Mouse (Mus musculus): ENCODE data around the gene Atp1a1.

Atp1a1 gene

GRCm38 (mm10) chr3:101592281-101593265 lies 11.9 kb downstream of the Atp1a1 start:
- DNase-seq, result no peak

DNA sequence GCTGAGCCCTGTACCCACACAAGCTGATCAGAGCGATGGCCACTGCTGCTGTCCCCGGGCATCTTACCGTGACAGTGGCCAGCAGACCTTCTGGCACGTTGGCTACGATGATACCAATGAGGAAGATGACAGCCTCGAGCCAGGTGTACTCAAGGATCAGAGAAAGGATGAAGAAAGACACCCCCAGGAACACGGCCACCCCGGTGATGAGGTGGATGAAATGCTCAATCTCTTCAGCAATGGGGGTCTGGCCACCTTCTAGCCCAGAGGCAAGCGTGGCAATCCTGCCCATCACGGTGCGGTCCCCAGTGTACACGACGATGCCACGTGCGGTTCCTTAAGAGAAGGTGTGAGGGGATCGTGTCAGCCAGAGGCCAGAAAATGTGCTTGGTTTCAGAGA lies 14.1 kb downstream of the Atp1a1 start:
- no peak for DNase-seq

GRCm38 (mm10) chr3:101588299-101588698 lies 16.2 kb downstream of the Atp1a1 start:
- no peak for DNase-seq

- DNase-seq, result no peak
These were observed 17.7 kb downstream of the Atp1a1 start for GRCm38 (mm10) chr3:101586794-101587193.

DNA sequence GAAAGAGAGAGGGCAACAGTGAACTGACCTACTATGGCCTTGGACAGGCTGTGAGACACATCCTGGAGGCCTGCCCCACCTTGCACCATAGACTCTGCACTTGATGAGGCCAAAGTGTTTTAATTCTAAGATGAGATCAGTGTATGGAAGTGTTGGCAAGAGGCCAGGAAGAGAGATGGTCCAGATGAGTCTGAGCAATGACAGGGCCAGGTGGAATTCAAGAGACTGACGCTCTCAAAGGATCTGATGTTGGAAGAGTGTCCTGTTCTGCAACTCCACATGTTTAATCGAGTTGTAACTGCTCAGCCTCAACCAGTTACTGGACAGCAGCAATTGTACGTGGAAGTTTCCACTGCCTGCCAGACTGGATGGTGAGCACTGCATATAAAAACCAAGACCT lies 26.4 kb downstream of the Atp1a1 start:
- DNase-seq, result no peak

DNA sequence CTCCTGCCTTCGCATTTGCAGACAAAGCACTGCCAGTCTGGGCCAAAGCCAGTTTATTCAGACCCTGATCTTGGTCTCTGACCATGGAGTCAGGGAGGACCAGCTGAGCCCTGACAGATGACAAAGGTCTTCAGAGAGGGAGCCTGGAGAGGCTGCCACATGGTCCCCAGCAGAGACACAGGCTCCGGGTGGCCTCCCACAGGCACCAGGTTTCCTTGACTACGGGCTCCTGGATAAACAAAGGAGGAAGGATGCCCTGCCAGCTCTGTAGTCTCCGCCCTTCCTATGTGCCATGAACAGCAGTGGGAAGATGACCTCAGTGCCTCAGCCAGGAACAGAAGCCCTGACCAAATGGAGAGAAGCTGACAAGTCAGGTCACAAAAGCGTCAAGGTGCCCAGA lies 27.1 kb downstream of the Atp1a1 start:
- peak; percentile 41 to 69 for DNase-seq

- DNase-seq, result no peak
These were observed 28.9 kb downstream of the Atp1a1 start for GRCm38 (mm10) chr3:101575527-101576085.

DNA sequence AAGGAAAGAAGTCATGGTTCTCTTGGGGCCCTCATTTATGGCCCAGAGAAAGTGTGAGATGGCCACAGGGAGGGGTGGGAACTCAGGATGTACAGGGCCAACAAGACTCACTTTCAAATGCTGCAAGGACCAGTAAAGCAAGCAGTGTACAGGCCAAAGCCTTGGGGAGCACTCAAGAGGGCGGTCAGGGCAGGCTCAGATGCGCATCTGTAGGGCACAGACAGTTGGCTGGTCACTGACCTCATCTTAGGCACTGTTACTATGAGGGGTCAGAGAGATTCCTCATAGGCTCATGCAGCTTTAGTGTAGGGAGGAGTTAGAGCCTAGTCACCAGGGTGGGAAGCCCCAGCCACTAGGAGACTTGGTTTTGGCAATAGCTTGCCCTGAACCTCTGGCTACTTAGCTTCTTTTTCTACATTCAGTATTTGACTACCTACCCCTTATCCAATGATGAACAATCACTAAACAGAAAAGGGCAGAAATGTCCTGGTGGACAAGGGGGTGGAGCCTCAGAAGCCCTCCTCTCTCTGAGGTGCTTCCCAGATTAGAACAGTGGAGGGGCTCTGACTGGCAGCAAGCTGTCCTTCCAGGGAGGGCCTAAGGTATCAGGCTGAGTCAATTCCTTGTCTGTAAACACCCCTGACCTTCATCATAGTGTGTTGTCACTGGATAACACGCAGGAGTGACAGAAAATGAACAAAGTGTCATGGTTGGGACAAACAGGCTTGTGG lies 29.9 kb downstream of the Atp1a1 start:
- DNase-seq, result no peak

- no peak for DNase-seq
These were observed 31.5 kb downstream of the Atp1a1 start for GRCm38 (mm10) chr3:101572991-101573390.

DNA sequence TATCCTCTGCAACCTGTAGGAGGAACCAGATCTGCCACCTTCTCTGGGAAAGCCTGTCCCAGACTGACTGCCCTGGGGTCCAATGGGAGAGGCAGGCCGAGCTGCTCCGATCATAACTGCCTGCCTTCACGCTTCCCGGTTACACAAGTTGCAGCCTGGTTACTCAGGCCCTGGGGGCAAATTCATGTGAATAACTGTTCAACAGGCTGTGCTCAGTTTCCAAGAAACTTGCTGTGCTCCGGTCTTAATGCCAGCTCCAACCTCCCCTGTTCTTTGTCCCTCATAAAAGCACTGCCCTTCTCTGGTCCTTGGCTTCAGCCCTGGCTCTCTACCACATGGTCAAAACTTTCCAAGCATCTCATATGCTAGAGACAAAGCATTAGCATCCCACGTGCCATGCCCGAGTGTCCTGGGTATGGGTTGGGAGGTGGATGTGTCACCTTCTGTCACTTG lies 32.3 kb downstream of the Atp1a1 start:
- DNase-seq, result no peak

- DNase-seq, result no peak
These were observed 32.9 kb downstream of the Atp1a1 start for GRCm38 (mm10) chr3:101571515-101572130.

DNA sequence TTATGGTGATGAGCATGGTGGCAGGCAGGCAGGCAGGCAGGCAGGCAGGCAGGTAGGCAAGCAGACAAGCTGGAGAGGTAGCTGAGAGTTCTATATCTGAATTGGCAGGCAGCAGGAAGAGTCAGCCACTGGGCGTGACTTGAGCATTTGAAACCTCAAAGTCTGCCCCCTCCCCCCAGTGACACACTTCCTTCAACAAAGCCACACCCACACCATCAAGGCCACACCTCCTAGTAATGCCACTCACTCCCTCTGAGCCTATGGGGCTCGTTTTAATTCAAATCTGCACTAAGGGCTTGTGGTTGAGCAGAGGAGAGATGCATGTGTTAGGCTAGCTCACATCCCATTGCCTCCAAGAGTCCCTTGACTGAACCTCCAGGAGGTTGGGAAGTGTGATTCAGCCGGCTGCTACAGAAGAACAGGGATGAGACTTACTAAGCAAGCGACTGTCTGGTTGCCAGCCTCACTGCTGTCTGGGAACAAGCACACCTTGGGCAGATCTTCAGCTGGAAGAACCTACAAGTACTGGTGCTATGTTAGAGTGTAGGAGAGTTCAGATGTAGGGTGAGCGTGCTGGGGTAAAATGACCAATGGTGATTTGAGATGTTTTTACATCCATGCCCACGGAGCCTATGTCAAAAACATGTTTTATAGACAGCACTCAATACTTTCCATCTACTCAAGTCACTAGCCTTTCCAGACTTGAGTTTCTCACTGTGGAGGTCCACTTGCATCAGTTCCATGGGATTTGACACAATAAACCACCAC lies 33.6 kb downstream of the Atp1a1 start:
- DNase-seq, result no peak

GRCm38 (mm10) chr3:101570246-101570645 lies 34.2 kb downstream of the Atp1a1 start:
- DNase-seq, result no peak

DNA sequence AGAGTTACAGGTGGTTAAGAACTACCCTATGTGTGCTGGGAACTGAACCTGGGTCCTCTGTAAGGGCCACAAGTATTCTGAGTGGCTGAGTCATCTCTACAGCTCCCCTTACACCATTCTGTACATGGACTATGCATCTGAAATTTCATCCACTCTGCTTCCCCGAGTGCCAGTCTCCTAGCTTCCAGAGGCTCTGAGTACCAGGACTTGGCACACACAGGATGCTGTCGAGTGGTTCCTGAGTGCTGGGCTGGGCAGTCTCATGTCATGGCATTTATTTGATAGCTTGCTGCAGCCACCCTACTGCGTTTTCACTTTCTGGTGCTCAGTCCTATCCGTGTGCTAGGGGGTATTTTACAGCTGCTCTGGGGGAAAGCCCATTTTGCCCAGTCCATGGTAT lies 35.9 kb downstream of the Atp1a1 start:
- peak; percentile 47 to 78 for DNase-seq

DNA sequence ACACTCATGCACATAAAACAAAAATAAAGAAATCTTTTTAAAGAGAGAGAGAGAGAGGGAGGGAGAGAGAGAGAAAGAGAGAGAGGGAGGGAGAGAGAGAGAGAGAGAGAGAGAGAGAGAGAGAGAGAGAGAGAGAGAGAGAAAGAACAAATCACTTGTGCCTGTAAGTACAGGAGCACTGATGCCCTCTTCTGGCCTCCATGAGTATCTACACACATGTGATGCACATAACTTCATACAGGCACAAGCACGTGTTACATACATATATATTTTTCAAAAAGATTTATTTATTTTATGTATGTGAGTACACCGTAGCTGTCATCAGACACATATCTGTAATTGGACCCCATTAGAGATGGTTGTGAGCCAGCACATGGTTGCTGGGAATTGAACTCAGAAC lies 40.5 kb downstream of the Atp1a1 start:
- no peak for DNase-seq

- no peak for DNase-seq
These were observed 41.8 kb downstream of the Atp1a1 start for GRCm38 (mm10) chr3:101562510-101563209.

GRCm38 (mm10) chr3:101561948-101562347 lies 42.5 kb downstream of the Atp1a1 start:
- no peak for DNase-seq

GRCm38 (mm10) chr3:101560841-101561522 lies 43.5 kb downstream of the Atp1a1 start:
- DNase-seq, result no peak

GRCm38 (mm10) chr3:101556712-101557111 lies 47.8 kb downstream of the Atp1a1 start:
- no peak for DNase-seq

GRCm38 (mm10) chr3:101552621-101553620 lies 51.6 kb downstream of the Atp1a1 start:
- no peak for DNase-seq

Measured in lung, postnatal 4 days (tissue).